Mouse (Mus musculus) forebrain, embryonic 16.5 days (tissue): Measurements from ENCODE around the gene Cog3. TPM values are rescaled to one million over a fixed set of nuclear protein-coding genes. Genes with fewer than 3 reads are reported as not detected.

Experiments used
- ATAC-seq: fragments of 200-750 bp; cut with Nextera tagmentation; 2 replicates; pipeline ENCODE4 v1.8.0; 2017; ENCODE audit warnings: mild to moderate bottlenecking, moderate library complexity
- H3K27ac ChIP-seq: fragments of 300-500 bp; sonication (generic); 2 replicates; pipeline ENCODE4 v1.5.1; 2014; ENCODE audit warnings: low read length, control low read depth
- H3K27me3 ChIP-seq: fragments of 300-500 bp; sonication (generic); replicated peaks from 2 replicates; pipeline ENCODE4 v1.6.1; 2014; ENCODE audit warnings: low read length; ENCODE audit not compliant: control insufficient read depth, insufficient read depth
- H3K36me3 ChIP-seq: fragments of 300-500 bp; sonication (generic); 2 replicates; pipeline ENCODE4 v1.6.1; 2014; ENCODE audit not compliant: control insufficient read depth, insufficient read depth
- H3K4me1 ChIP-seq: fragments of 300-500 bp; sonication (generic); replicated peaks from 2 replicates; pipeline ENCODE4 v1.6.1; 2014; ENCODE audit warnings: low read length; ENCODE audit not compliant: control insufficient read depth, insufficient read depth
- H3K4me2 ChIP-seq: fragments of 300-500 bp; sonication (generic); 2 replicates; pipeline ENCODE4 v1.6.1; 2014; ENCODE audit warnings: mild to moderate bottlenecking, low read length, control low read depth
- H3K4me3 ChIP-seq: fragments of 300-500 bp; sonication (generic); replicated peaks from 2 replicates; pipeline ENCODE4 v1.5.1; 2014; ENCODE audit warnings: mild to moderate bottlenecking, low read length, control low read depth
- H3K9ac ChIP-seq: fragments of 300-500 bp; sonication (generic); replicated peaks from 2 replicates; pipeline ENCODE4 v1.6.1; 2014; ENCODE audit warnings: low read depth, low read length, control low read depth
- H3K9me3 ChIP-seq: fragments of 300-500 bp; sonication (generic); 2 replicates; pipeline ENCODE4 v1.6.1; 2016; ENCODE audit warnings: low read length; ENCODE audit not compliant: control insufficient read depth
- WGBS: fragments of 180-500 bp; shearing (Covaris S2); extraction: QIAGEN DNeasy Blood & Tissue Kit; methylation state at CpG from one replicate; pipeline ENCODE4 v1.1.7; 2014; 5-methylcytosine and 5-hydroxymethylcytosine counted together
- polyA plus RNA-seq: library from polyadenylated mRNA; unstranded; fragments of >200 nt; fragmentation: Nextera tagmentation; extraction: Ambion mirVana; gene quantifications from 2 replicates; pipeline ENCODE4 v1.2.1, GENCODE M21; 2015

Cog3 gene
- polyA plus RNA-seq: 24.1 and 24.7 TPM in 2 replicates

- Histone ChIP-seq H3K4me1 (peaks cover 26% of the 10 kb centered on the region), H3K9ac (peak within 1 kb of the TSS; percentile 93), H3K9me3 (no peaks in the 10 kb centered on the region), H3K27me3 (no peaks in the 10 kb centered on the region), H3K4me3 (peak within 1 kb of the TSS; percentile 97), H3K4me2 (peak within 1 kb of the TSS; percentile 82), H3K27ac (peak within 1 kb of the TSS; percentile 81), H3K36me3 (no peaks in the 10 kb centered on the region)
- whole genome bisulfite sequencing: under 1% methylated on average over 78 of the region's 78 CpGs
- peak; percentile 98 for ATAC-seq
Observed at GRCm38 (mm10) chr14:75753991-75754817, at the start of gene Cog3. TSS of gene Cog3 (minus strand) at chr14:75754517.

DNA sequence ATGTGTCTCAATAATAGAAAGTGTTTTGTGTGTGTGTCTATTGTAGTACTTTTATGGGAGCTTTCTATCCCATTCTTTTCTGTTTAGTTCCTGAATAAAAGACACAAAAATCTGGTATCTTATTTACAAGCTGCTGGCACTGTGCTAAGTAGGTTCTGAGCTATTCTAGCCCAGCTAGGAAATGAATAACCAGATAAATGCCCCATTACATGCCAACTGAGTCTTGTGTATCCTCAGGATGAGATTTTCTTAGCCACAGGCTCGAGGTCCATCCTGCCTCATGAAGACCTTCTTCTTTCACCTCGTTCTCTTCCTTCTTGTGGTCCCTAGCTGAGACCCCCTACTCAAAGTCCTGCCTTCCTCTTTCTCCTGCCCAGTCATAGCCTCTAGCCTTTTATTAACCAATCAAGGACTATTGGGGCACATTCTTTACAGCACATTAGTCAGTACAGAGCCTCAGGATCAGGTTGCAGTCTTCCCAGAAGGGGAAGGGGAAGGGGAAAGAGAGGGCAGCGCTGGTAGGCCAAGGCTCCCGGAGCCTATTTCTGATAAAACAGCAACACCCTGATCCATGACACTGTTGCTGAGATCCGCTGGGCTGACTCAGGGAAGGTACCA, 43.6 kb upstream of the Cog3 start:
- Histone ChIP-seq H3K4me2 (no peak overlapping the region), H3K36me3 (no peaks in the 10 kb centered on the region), H3K4me3 (no peak overlapping the region), H3K27ac (no peak overlapping the region), H3K4me1 (no peaks in the 10 kb centered on the region), H3K9ac (no peak overlapping the region), H3K9me3 (no peaks in the 10 kb centered on the region), H3K27me3 (no peaks in the 10 kb centered on the region)
- ATAC-seq: no peak
- WGBS: 51% methylated on average over 5 of the region's 5 CpGs

DNA sequence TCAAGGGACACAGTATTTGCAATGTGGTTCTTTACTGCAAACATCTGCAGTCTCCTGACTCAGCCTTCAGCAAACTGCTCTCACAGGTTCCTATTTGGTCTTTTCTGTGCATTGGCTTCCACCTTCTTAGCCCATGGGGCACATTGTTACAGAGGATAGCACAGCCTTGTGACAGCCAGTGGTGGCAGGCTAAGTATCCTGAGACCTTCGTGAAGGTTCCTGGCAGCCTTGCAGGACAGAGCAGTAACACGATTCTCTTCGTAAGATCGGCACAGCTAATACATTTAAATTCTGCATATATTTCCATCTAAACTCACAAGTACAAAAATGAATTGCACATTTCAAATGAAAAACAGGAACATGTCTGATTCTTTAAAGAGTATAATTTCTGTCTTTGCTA, 41.6 kb upstream of the Cog3 start:
- no peak overlapping the region for H3K27ac ChIP-seq
- H3K9me3 ChIP-seq: no peaks in the 10 kb centered on the region
- no peaks in the 10 kb centered on the region for H3K4me1 ChIP-seq
- H3K4me3 ChIP-seq: no peak overlapping the region
- no peak overlapping the region for H3K4me2 ChIP-seq
- H3K36me3 ChIP-seq: no peaks in the 10 kb centered on the region
- no peak overlapping the region for H3K9ac ChIP-seq
- no peaks in the 10 kb centered on the region for H3K27me3 ChIP-seq
- WGBS: 86% methylated on average over 4 of the region's 4 CpGs
- ATAC-seq: no peak

- H3K9me3 ChIP-seq: no peaks in the 10 kb centered on the region
- no peak overlapping the region for H3K4me2 ChIP-seq
- H3K36me3 ChIP-seq: no peaks in the 10 kb centered on the region
- no peaks in the 10 kb centered on the region for H3K4me1 ChIP-seq
- no peak overlapping the region for H3K4me3 ChIP-seq
- WGBS: 79% methylated on average over 5 of the region's 5 CpGs
- no peak overlapping the region for H3K27ac ChIP-seq
- no peaks in the 10 kb centered on the region for H3K27me3 ChIP-seq
- ATAC-seq: no peak
- H3K9ac ChIP-seq: no peak overlapping the region
Observed at GRCm38 (mm10) chr14:75794726-75795125, 40.4 kb upstream of the Cog3 start.

DNA sequence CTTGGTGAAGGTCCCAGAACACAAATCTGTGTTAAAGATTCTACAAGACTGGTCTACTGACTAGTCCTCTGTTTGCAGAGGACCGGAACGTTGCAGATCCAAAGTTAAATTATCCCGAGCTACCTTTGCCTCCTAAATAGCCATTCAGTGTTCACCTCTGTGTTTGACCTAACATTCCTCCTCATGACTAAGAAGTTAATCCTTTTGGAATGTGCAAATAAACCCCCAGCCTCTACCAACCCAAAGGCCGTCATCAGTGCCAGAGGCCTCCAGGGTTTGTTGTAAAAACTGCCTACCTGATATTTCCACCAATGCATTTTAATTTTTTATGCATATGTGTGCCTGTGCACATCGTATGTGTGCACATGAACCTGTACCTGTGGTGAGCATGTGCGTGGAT, 40.0 kb upstream of the Cog3 start:
- 76% methylated on average over 6 of the region's 6 CpGs for WGBS
- H3K36me3 ChIP-seq: no peaks in the 10 kb centered on the region
- ATAC-seq: no peak
- no peak overlapping the region for H3K9ac ChIP-seq
- H3K4me3 ChIP-seq: no peak overlapping the region
- no peak overlapping the region for H3K4me2 ChIP-seq
- no peaks in the 10 kb centered on the region for H3K27me3 ChIP-seq
- H3K9me3 ChIP-seq: no peaks in the 10 kb centered on the region
- H3K4me1 ChIP-seq: no peaks in the 10 kb centered on the region
- no peak overlapping the region for H3K27ac ChIP-seq

DNA sequence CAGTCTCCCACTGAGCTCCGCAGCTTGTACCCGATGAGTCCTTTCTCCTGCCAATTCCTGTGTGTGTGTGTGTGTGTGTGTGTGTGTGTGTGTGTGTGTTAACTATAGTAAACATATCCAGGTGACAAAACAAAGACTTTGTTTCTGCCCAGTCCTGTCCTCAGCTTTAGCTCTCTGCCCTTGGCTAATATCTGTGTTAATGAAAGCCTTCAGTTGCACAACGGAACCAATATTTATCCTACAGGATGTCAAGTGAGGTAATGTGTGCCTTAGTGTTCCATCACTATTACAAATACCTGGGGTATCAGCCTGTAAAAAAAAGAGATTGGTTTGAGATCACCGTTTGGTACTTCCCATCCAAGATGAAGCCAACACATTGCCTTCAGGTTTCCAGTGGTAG, 38.8 kb upstream of the Cog3 start:
- Histone ChIP-seq H3K4me3 (no peak overlapping the region), H3K9me3 (no peaks in the 10 kb centered on the region), H3K4me1 (no peaks in the 10 kb centered on the region), H3K4me2 (no peak overlapping the region), H3K27ac (no peak overlapping the region), H3K27me3 (peaks cover 2% of the 10 kb centered on the region; the same call in 1 of the 2 replicates), H3K9ac (no peak overlapping the region), H3K36me3 (no peaks in the 10 kb centered on the region)
- no peak for ATAC-seq
- 89% methylated on average over 4 of the region's 4 CpGs for WGBS

GRCm38 (mm10) chr14:75791372-75791771, 37.1 kb upstream of the Cog3 start:
- Histone ChIP-seq H3K4me3 (no peak overlapping the region), H3K36me3 (no peaks in the 10 kb centered on the region), H3K9me3 (no peaks in the 10 kb centered on the region), H3K27me3 (peaks cover 2% of the 10 kb centered on the region; the same call in 1 of the 2 replicates), H3K27ac (no peak overlapping the region), H3K4me2 (no peak overlapping the region), H3K4me1 (0 out of 2 replicates have a peak, but pooled peaks cover 3% of the 10 kb centered on the region), H3K9ac (no peak overlapping the region)
- 83% methylated on average over 3 of the region's 3 CpGs for WGBS
- no peak for ATAC-seq

DNA sequence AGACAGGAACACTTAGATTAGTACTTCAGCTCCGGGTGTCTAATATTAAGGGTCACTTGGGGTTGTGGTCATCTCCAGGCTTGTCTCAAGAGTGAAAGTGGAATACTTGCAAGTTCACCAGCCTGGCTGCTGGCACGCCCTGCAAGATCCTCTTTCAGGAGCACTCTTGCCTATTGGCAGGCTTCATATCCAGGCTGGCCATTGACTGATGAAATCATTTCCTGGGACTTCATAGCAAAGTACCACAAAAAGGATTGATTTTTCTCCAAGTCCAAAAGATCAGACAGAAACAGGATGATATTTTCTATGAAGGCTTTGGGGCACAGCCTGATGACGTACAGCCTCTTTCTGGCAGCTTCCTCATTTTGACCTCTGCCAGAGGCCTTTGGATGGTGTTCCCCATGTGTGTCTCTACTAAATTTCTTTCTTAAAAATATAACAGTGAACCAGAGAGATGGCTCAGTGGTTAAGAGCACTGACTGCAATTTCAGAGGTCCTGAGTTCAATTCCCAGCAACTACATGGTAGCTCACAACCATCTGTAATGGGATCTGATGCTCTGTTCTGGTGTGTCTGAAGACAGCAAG, 36.2 kb upstream of the Cog3 start:
- Histone ChIP-seq H3K9ac (no peak overlapping the region), H3K36me3 (no peaks in the 10 kb centered on the region), H3K4me1 (0 out of 2 replicates have a peak, but pooled peaks cover 7% of the 10 kb centered on the region), H3K9me3 (no peaks in the 10 kb centered on the region), H3K4me2 (no peak overlapping the region), H3K27ac (no peak overlapping the region), H3K27me3 (peaks cover 2% of the 10 kb centered on the region; the same call in 1 of the 2 replicates), H3K4me3 (no peak overlapping the region)
- WGBS: 84% methylated on average over 3 of the region's 3 CpGs
- no peak for ATAC-seq

DNA sequence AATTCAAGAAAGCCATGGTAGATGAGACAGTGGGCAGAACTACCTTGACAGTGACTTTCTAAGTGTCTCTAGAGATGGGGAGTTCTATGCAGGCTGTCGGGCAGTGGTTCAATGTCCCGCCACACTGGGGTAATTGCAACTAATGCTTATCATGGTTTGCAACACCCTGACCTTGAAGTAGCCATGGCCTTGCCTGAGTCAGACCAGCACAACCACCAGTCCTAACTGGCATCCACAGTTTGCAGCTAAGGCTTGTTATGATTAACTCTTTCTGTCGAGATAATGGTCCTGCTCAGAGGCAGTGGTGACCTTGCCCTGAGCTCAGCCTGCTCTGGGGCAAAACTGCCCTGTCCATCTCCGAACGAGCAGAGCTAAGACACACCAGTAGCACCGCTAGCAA, 35.0 kb upstream of the Cog3 start:
- ATAC-seq: no peak
- Histone ChIP-seq H3K9me3 (no peaks in the 10 kb centered on the region), H3K27ac (no peak overlapping the region), H3K27me3 (peaks cover 2% of the 10 kb centered on the region; the same call in 1 of the 2 replicates), H3K9ac (no peak overlapping the region), H3K4me2 (no peak overlapping the region), H3K4me1 (0 out of 2 replicates have a peak, but pooled peaks cover 7% of the 10 kb centered on the region), H3K4me3 (no peak overlapping the region), H3K36me3 (no peaks in the 10 kb centered on the region)
- 86% methylated on average over 6 of the region's 6 CpGs for WGBS
